Mouse (Mus musculus): ENCODE measurements around the gene Dgat2l6. TPM values are rescaled to one million over a fixed set of nuclear protein-coding genes. Genes with fewer than 3 reads are reported as not detected.

Gene Dgat2l6
- not detected in 2 replicates for polyA plus RNA-seq (2014; fragmentation: Nextera tagmentation; extraction: Ambion mirVana)

- no peak for ATAC-seq (ENCODE audit: insufficient number of reproducible peaks, insufficient read depth, low FRiP score, low read depth)
- WGBS, result 83% methylated on average over 4 of the region's 4 CpGs
Measured at GRCm38 (mm10) chrX:100524471-100524870, at the start of gene Dgat2l6. Gene Dgat2l6 (plus strand): TSS chrX:100524838.

GRCm38 (mm10) chrX:100475569-100476223, 48.9 kb upstream of the Dgat2l6 start:
- no peaks in the 10 kb centered on the region for H3K4me1 ChIP-seq (ENCODE audit: control insufficient read depth, insufficient read depth, low read length)
- 68% methylated on average over 4 of the region's 4 CpGs for WGBS
- H3K9me3 ChIP-seq (ENCODE audit: control insufficient read depth, low read depth, low read length), result no peaks in the 10 kb centered on the region
- no peaks in the 10 kb centered on the region for H3K27me3 ChIP-seq (ENCODE audit: control insufficient read depth, insufficient read depth, low read length)
- no peak overlapping the region for H3K4me2 ChIP-seq (replicated peaks; ENCODE audit: low read depth, low read length)
- no peak overlapping the region for H3K4me3 ChIP-seq (ENCODE audit: low read depth, low read length)
- H3K9ac ChIP-seq (replicated peaks; ENCODE audit: low read depth, low read length), result no peak overlapping the region
- no peak for ATAC-seq (ENCODE audit: insufficient number of reproducible peaks, insufficient read depth, low FRiP score, low read depth)
- H3K27ac ChIP-seq (ENCODE audit: low read length), result no peak overlapping the region
- no peaks in the 10 kb centered on the region for H3K36me3 ChIP-seq (ENCODE audit: control insufficient read depth, insufficient read depth, low read length)

More at GRCm38 (mm10) chrX:100524471-100524870, at the start of gene Dgat2l6:
- H3K4me2 ChIP-seq (replicated peaks; ENCODE audit: low read depth, low read length), result no peak within 1 kb of the TSS
- no peak within 1 kb of the TSS for H3K27ac ChIP-seq (ENCODE audit: low read length)
- H3K9me3 ChIP-seq (ENCODE audit: control insufficient read depth, low read depth, low read length), result no peaks in the 10 kb centered on the region
- H3K36me3 ChIP-seq (ENCODE audit: control insufficient read depth, insufficient read depth, low read length), result no peaks in the 10 kb centered on the region
- H3K27me3 ChIP-seq (ENCODE audit: control insufficient read depth, insufficient read depth, low read length), result no peaks in the 10 kb centered on the region
- H3K4me1 ChIP-seq (ENCODE audit: control insufficient read depth, insufficient read depth, low read length), result no peaks in the 10 kb centered on the region
- no peak within 1 kb of the TSS for H3K4me3 ChIP-seq (ENCODE audit: low read depth, low read length)
- H3K9ac ChIP-seq (replicated peaks; ENCODE audit: low read depth, low read length), result no peak within 1 kb of the TSS

DNA sequence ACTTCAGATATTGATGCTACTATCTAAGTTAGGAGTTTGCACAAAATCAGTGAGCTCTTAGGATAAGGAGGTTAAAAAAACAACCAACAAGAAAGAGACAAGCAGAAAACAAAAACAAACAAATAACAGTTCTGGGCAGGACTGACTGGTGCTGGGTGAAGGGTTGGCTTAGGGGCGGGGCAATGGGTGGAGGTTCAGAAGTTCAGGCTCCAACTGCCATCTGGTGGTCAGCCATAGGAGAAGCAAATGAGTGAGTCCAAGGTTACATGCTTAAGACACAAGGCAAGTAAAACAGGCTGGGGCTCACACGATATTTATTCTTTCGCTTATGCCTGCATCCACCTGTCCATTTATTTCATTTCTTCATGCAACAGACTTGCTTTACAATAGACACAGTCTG, 44.3 kb upstream of the Dgat2l6 start:
- no peak overlapping the region for H3K4me2 ChIP-seq (replicated peaks; ENCODE audit: low read depth, low read length)
- 36% methylated on average over 3 of the region's 3 CpGs for WGBS
- no peaks in the 10 kb centered on the region for H3K9me3 ChIP-seq (ENCODE audit: control insufficient read depth, low read depth, low read length)
- H3K36me3 ChIP-seq (ENCODE audit: control insufficient read depth, insufficient read depth, low read length), result no peaks in the 10 kb centered on the region
- H3K27me3 ChIP-seq (ENCODE audit: control insufficient read depth, insufficient read depth, low read length), result no peaks in the 10 kb centered on the region
- no peak for ATAC-seq (ENCODE audit: insufficient number of reproducible peaks, insufficient read depth, low FRiP score, low read depth)
- no peak overlapping the region for H3K27ac ChIP-seq (ENCODE audit: low read length)
- H3K4me3 ChIP-seq (ENCODE audit: low read depth, low read length), result no peak overlapping the region
- H3K9ac ChIP-seq (replicated peaks; ENCODE audit: low read depth, low read length), result no peak overlapping the region
- H3K4me1 ChIP-seq (ENCODE audit: control insufficient read depth, insufficient read depth, low read length), result no peaks in the 10 kb centered on the region

DNA sequence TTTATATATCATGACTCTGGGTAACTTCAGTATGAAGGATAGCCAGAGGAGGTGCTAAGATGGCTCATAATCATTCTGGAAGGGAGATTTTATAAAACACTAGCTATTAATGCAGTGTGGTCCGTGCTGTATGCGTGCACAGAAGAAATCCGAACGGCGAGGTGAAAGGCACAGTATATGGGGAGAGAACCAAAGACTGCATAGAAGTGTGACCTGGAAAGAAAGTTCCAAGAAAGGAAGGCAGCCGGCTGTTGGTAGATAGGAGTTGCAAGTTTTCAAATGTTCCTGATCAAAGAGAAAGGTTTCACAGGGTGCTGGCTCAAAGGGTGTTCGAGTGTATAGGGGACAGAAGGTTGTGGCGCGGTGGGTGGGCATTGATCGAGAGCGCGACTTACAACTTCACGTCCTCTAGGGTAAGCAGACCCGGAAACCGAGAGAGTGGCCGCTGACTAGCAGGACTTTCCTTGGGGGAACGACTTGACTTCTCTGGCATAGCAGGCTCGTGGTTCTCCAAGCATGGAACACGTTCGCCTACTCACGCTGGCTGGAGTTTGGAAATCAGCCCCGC, 31.1 kb upstream of the Dgat2l6 start:
- Histone ChIP-seq H3K9me3 (ENCODE audit: control insufficient read depth, low read depth, low read length) (no peaks in the 10 kb centered on the region), H3K27me3 (ENCODE audit: control insufficient read depth, insufficient read depth, low read length) (no peaks in the 10 kb centered on the region), H3K4me3 (ENCODE audit: low read depth, low read length) (peak overlapping the region; percentile 53), H3K4me2 (replicated peaks; ENCODE audit: low read depth, low read length) (peak overlapping the region; percentile 49), H3K36me3 (ENCODE audit: control insufficient read depth, insufficient read depth, low read length) (no peaks in the 10 kb centered on the region; the same call in 1 of the 2 replicates), H3K4me1 (ENCODE audit: control insufficient read depth, insufficient read depth, low read length) (no peaks in the 10 kb centered on the region), H3K9ac (replicated peaks; ENCODE audit: low read depth, low read length) (no peak overlapping the region; the same call in 1 of the 2 replicates), H3K27ac (ENCODE audit: low read length) (no peak overlapping the region)
- WGBS, result 26% methylated on average over 22 of the region's 22 CpGs
- peak; percentile 62; the same call in 1 of the 2 replicates for ATAC-seq (ENCODE audit: insufficient number of reproducible peaks, insufficient read depth, low FRiP score, low read depth)

DNA sequence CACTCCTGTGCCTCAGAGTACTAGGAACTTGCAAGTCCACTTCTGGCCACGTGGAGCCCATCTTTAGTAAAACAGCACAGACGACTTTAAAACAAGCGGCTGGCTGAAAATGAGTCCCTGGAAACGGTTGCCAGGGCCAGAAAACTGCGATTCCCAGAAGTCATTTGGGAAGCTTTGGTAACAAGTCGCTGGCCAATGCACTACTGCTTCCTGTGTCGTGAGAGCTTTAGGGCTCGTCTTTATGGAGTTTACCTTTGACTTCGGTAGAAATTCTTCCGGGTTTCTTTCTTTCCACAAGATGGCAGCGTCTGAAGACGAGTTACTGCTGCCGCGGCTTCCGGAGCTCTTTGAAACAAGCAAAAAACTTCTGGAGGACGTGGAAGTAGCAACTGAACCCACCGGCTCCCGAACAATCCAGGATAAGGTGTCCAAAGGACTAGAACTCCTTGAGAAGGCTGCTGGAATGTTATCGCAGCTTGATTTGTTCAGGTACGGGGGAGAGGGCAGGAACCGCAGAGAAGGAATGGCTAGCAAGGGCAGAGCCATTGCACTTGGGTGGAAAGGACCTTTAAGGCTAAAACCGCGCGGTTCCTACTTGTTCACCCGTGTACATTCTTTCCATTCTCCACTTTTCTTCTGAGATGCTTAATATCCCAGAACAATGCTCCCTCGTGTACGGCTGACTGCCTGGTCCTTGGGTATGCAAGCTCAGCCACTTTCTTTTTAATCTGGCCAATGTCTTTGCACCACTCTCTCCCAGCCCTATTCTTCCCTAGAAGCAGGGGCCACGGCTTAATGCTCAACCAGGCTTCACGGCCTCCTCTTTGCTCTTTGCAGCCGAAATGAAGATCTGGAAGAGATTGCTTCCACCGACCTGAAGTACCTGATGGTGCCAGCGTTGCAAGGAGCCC, 30.3 kb upstream of the Dgat2l6 start, which contains the start of gene Igbp1:
Gene Igbp1, plus strand, starts transcription at position 224 of the 911 bp plus-strand sequence.
- ATAC-seq (ENCODE audit: insufficient number of reproducible peaks, insufficient read depth, low FRiP score, low read depth), result peak; percentile 93
- no peaks in the 10 kb centered on the region for H3K4me1 ChIP-seq (ENCODE audit: control insufficient read depth, insufficient read depth, low read length)
- H3K9ac ChIP-seq (replicated peaks; ENCODE audit: low read depth, low read length), result peak within 1 kb of the TSS; percentile 42
- WGBS, result 17% methylated on average over 32 of the region's 32 CpGs
- H3K4me3 ChIP-seq (ENCODE audit: low read depth, low read length), result peak within 1 kb of the TSS; percentile 53
- H3K27me3 ChIP-seq (ENCODE audit: control insufficient read depth, insufficient read depth, low read length), result no peaks in the 10 kb centered on the region
- H3K4me2 ChIP-seq (replicated peaks; ENCODE audit: low read depth, low read length), result peak within 1 kb of the TSS; percentile 55
- peak within 1 kb of the TSS; percentile 48; the same call in 1 of the 2 replicates for H3K27ac ChIP-seq (ENCODE audit: low read length)
- H3K9me3 ChIP-seq (ENCODE audit: control insufficient read depth, low read depth, low read length), result no peaks in the 10 kb centered on the region
- no peaks in the 10 kb centered on the region; the same call in 1 of the 2 replicates for H3K36me3 ChIP-seq (ENCODE audit: control insufficient read depth, insufficient read depth, low read length)

GRCm38 (mm10) chrX:100504175-100504851, 20.3 kb upstream of the Dgat2l6 start:
- WGBS, result 91% methylated on average over 5 of the region's 5 CpGs

DNA sequence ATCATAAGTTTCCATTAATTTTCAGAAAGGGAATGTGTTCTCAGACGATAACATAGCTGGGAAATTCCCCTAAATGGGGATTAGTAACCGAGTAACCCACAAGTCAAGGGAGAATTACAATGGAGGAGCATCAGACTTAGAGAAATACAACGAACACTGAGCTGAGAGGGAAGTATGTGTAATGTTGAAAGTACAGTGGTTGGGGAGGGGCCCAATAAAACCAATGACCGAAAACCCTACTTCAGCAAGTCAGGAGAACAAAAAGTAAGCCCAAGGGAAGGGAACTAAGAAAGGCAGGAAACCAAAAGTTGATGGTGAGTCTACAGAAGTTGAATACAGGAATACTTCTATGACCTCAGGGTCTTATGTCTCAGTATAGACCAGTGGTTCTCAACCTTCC, 16.5 kb upstream of the Dgat2l6 start:
- H3K9ac ChIP-seq (replicated peaks; ENCODE audit: low read depth, low read length), result no peak overlapping the region
- H3K27me3 ChIP-seq (ENCODE audit: control insufficient read depth, insufficient read depth, low read length), result no peaks in the 10 kb centered on the region
- H3K4me1 ChIP-seq (ENCODE audit: control insufficient read depth, insufficient read depth, low read length), result no peaks in the 10 kb centered on the region
- H3K27ac ChIP-seq (ENCODE audit: low read length), result no peak overlapping the region
- no peak for ATAC-seq (ENCODE audit: insufficient number of reproducible peaks, insufficient read depth, low FRiP score, low read depth)
- H3K4me3 ChIP-seq (ENCODE audit: low read depth, low read length), result no peak overlapping the region
- peaks cover 4% of the 10 kb centered on the region; the same call in 1 of the 2 replicates for H3K36me3 ChIP-seq (ENCODE audit: control insufficient read depth, insufficient read depth, low read length)
- no peaks in the 10 kb centered on the region for H3K9me3 ChIP-seq (ENCODE audit: control insufficient read depth, low read depth, low read length)
- 93% methylated on average over 4 of the region's 4 CpGs for WGBS
- H3K4me2 ChIP-seq (replicated peaks; ENCODE audit: low read depth, low read length), result no peak overlapping the region

More at GRCm38 (mm10) chrX:100504175-100504851, 20.3 kb upstream of the Dgat2l6 start:
- H3K27ac ChIP-seq (ENCODE audit: low read length), result no peak overlapping the region
- ATAC-seq (ENCODE audit: insufficient number of reproducible peaks, insufficient read depth, low FRiP score, low read depth), result no peak
- no peak overlapping the region for H3K4me3 ChIP-seq (ENCODE audit: low read depth, low read length)
- H3K9ac ChIP-seq (replicated peaks; ENCODE audit: low read depth, low read length), result no peak overlapping the region
- no peaks in the 10 kb centered on the region for H3K4me1 ChIP-seq (ENCODE audit: control insufficient read depth, insufficient read depth, low read length)
- no peak overlapping the region for H3K4me2 ChIP-seq (replicated peaks; ENCODE audit: low read depth, low read length)
- peaks cover 4% of the 10 kb centered on the region; the same call in 1 of the 2 replicates for H3K36me3 ChIP-seq (ENCODE audit: control insufficient read depth, insufficient read depth, low read length)
- H3K27me3 ChIP-seq (ENCODE audit: control insufficient read depth, insufficient read depth, low read length), result no peaks in the 10 kb centered on the region
- no peaks in the 10 kb centered on the region for H3K9me3 ChIP-seq (ENCODE audit: control insufficient read depth, low read depth, low read length)

- Histone ChIP-seq H3K27ac (ENCODE audit: low read length) (no peak overlapping the region), H3K27me3 (ENCODE audit: control insufficient read depth, insufficient read depth, low read length) (no peaks in the 10 kb centered on the region), H3K36me3 (ENCODE audit: control insufficient read depth, insufficient read depth, low read length) (peaks cover 4% of the 10 kb centered on the region; the same call in 1 of the 2 replicates), H3K4me3 (ENCODE audit: low read depth, low read length) (no peak overlapping the region), H3K4me2 (replicated peaks; ENCODE audit: low read depth, low read length) (no peak overlapping the region), H3K9me3 (ENCODE audit: control insufficient read depth, low read depth, low read length) (no peaks in the 10 kb centered on the region), H3K4me1 (ENCODE audit: control insufficient read depth, insufficient read depth, low read length) (no peaks in the 10 kb centered on the region), H3K9ac (replicated peaks; ENCODE audit: low read depth, low read length) (no peak overlapping the region)
- ATAC-seq (ENCODE audit: insufficient number of reproducible peaks, insufficient read depth, low FRiP score, low read depth), result no peak
- whole genome bisulfite sequencing, result 97% methylated on average over 3 of the region's 3 CpGs
Measured at GRCm38 (mm10) chrX:100509921-100510320, 14.7 kb upstream of the Dgat2l6 start.

Data from stomach, embryonic 14.5 days (tissue).